Mouse (Mus musculus): ENCODE measurements around the gene Filip1.

DNA sequence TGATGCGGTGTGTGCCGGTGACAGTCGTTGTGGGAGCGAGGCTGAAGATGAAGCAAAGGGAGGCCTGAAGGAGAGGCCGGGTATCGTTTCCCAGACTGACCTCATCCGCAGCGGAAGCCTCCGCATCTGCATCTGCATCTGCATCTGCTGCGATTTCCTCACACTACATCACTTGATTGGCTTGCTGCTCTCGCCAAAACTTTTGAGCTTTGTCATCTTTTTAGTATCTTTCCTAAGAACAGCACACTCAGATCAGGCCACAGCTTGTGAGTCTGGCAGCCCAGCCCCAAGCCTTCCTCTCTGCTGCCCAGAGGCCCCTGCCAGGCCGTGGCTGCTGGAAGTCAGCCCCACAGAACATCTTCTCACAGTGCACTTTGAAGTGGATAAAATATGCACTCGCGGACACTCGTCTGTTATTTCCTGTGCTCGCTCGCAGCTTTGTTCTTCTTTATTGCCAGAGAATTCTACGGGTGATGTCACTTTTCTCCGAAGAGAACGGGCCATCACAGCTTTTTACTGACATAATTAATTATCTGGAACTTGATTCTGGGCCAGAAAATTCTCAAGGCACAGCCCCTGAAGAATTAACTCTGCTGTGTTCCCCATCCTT, 137.0 kb downstream of the Filip1 start:
- no peak for TF ChIP-seq POLR2A (IDR thresholded peaks at IDR 0.05; ENCODE audit: low read depth, low read length)
- no peak for TF ChIP-seq CTCF (IDR thresholded peaks at IDR 0.05; ENCODE audit: extremely low read depth, insufficient read length, insufficient replicate concordance, low read depth, low read length)
